In the genomic region with DNA sequence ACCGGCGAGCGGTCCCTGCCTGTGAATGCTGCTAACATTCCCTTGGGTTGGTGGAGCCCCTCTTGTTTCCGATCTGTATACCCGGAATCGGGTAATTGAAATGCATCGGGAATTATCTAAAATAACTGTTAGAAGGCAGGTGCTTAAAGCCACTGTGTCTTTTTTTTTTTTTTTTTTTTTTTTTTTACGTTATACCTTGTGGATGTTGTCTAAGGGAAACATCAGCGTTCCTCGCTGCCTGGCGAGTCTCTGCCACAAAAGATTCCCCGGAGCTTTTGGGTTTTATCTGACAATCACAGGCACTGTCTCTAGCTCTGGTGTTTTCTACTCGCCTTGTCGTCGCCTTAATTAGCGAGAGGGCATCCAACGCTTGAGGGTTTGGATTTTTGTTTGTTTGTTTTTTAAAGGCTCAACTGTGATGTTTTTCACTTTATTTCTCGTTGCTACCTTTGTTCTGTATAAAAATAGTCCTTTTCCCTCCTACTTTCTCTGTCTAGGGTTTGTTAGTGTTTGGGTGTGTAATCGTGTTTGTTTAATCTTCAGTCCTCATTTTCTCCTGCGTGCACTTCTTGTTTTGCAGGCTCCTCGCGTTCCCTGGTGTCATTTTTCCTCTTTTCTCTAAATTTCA, we compare ENCODE assay signal across 8 mouse cellular contexts. TPM values are rescaled to one million over a fixed set of nuclear protein-coding genes. Genes with fewer than 3 reads are reported as not detected.
A peak's percentile ranks its signal among the peaks of the same experiment; 100 is the strongest.
DNase-seq lines count a peak whose midpoint lies in the region; ATAC-seq and TF ChIP-seq lines count a peak whose summit lies in the region.

No protein-coding gene starts in this region.

- peaks cover 9% of the 10 kb centered on the region for H3K4me1 ChIP-seq in G1E (ENCODE audit: insufficient read depth, low read depth, low read length)
- peaks cover 24% of the 10 kb centered on the region for H3K4me1 ChIP-seq in heart, embryonic 16.5 days (ENCODE audit: control insufficient read depth, insufficient read depth, low read length)

- intact Hi-C loops in heart, postnatal 25 days (cut with DNase I): loop anchor here (10.0 kb wide), 1 partner anchor 889 kb away; the partner anchor contains the start of gene Hoxd13

- H3K9ac ChIP-seq in heart, embryonic 16.5 days (ENCODE audit: low read length): peak overlapping the region; percentile 93

- peak; percentile 46 for DNase-seq in heart, adult 11 months
- no peak for DNase-seq in heart, postnatal 25 days (ENCODE audit: low spot score)
- DNase-seq in G1E (ENCODE audit: low spot score) (no peak), adipocyte (ENCODE audit: low spot score) (no peak)
- no peak for DNase-seq in frontal cortex, postnatal 36 days (ENCODE audit: low spot score in 2 of 2)

- peak overlapping the region; percentile 78 for H3K4me3 ChIP-seq in G1E (ENCODE audit: low read depth, low read length)
- peak overlapping the region; percentile 94 for H3K4me3 ChIP-seq in heart, embryonic 16.5 days (ENCODE audit: low read length)

- no peak for TF ChIP-seq CTCF in G1E (IDR thresholded peaks at IDR 0.05; ENCODE audit: low read depth, low read length)

- no peak for ATAC-seq in G1E (ENCODE audit: extremely low read depth, insufficient number of reproducible peaks, low FRiP score, poor library complexity, severe bottlenecking)
- no peak for ATAC-seq in heart, embryonic 16.5 days (replicated peaks; ENCODE audit: extremely low read depth, insufficient read depth, low FRiP score)
- peak; percentile 41; the same call in 1 of the 2 replicates for ATAC-seq in megakaryocyte progenitor cell, adult 5-6 weeks (replicated peaks; ENCODE audit: poor library complexity)
- no peak for ATAC-seq in CD4-positive, CD25-positive, alpha-beta regulatory T cell, adult 4 months

- no peaks in the 10 kb centered on the region for H3K9me3 ChIP-seq in G1E (replicated peaks)
- H3K9me3 ChIP-seq in heart, embryonic 16.5 days (replicated peaks; ENCODE audit: control insufficient read depth, low read length): no peaks in the 10 kb centered on the region

- H3K36me3 ChIP-seq in G1E (replicated peaks): no peaks in the 10 kb centered on the region
- no peaks in the 10 kb centered on the region for H3K36me3 ChIP-seq in heart, embryonic 16.5 days (ENCODE audit: control insufficient read depth, insufficient read depth)

- H3K4me2 ChIP-seq in heart, embryonic 16.5 days (ENCODE audit: low read depth, low read length): peak overlapping the region; percentile 79

- no peak overlapping the region for H3K27ac ChIP-seq in heart, embryonic 16.5 days (ENCODE audit: low read length)

- peaks cover 61% of the 10 kb centered on the region for H3K27me3 ChIP-seq in G1E (ENCODE audit: insufficient read depth, low read length)
- H3K27me3 ChIP-seq in heart, embryonic 16.5 days (ENCODE audit: control insufficient read depth, insufficient read depth, low read length): no peaks in the 10 kb centered on the region

- 3% methylated on average over 22 of the region's 22 CpGs for WGBS in heart, embryonic 16.5 days

RNA-seq across cellular contexts. Expression of gene Chn1, which starts 0.7 kb away (rescaled TPM):
- 10 to 100 TPM; 38.3 to 46.0 TPM for total RNA-seq in heart, postnatal 25 days (2021)
- total RNA-seq in G1E (2014; fragmentation: Nextera tagmentation) (1.2 TPM in 1 of 2 replicates, not detected in the other), G1E (2017) (0.52 and 0.60 TPM in 2 replicates)
- polyA plus RNA-seq in G1E (2012): 0.30 TPM in 1 of 2 replicates, not detected in the other
- polyA plus RNA-seq in heart, embryonic 16.5 days (2015; fragmentation: Nextera tagmentation; extraction: Ambion mirVana): 20.5 and 21.8 TPM in 2 replicates
- total RNA-seq in megakaryocyte progenitor cell, adult 5-6 weeks (2015): 0.10 TPM in 1 of 2 replicates, not detected in the other
- total RNA-seq in megakaryocyte progenitor cell, adult 5-6 weeks (2017): 0.21 and 0.51 TPM in 2 replicates
- polyA plus RNA-seq in CD4-positive, CD25-positive, alpha-beta regulatory T cell, adult 4 months (2017; shearing (Covaris generic)): under 1 TPM in 1 of 2 experiments, not detected in 1; 0.65 TPM

Comparison
In these comparisons a context has a peak if more than half of its experiments do, and no peak if none do; other contexts are left out.
1. RNA of gene Chn1, which starts 0.7 kb away (total RNA-seq): 38.3 to 46.0 TPM in heart, postnatal 25 days; 0.52 to 1.2 TPM in G1E and 0.10 to 0.51 TPM in megakaryocyte progenitor cell, adult 5-6 weeks; every median in the first group is over 10 times any median in the second.